Mouse (Mus musculus) forebrain, embryonic 16.5 days (tissue): ENCODE data around the gene Chd1. TPM values are rescaled to one million over a fixed set of nuclear protein-coding genes. Genes with fewer than 3 reads are reported as not detected.
A peak's percentile ranks its signal among the peaks of the same experiment; 100 is the strongest.

ENCODE experiments used
- ATAC-seq: fragments of 200-750 bp; cut with Nextera tagmentation; 2 replicates; pipeline ENCODE4 v1.8.0; 2017; ENCODE audit warnings: mild to moderate bottlenecking, moderate library complexity
- H3K27ac ChIP-seq: fragments of 300-500 bp; sonication (generic); 2 replicates; pipeline ENCODE4 v1.5.1; 2014; ENCODE audit warnings: low read length, control low read depth
- H3K27me3 ChIP-seq: fragments of 300-500 bp; sonication (generic); replicated peaks from 2 replicates; pipeline ENCODE4 v1.6.1; 2014; ENCODE audit warnings: low read length; ENCODE audit not compliant: control insufficient read depth, insufficient read depth
- H3K36me3 ChIP-seq: fragments of 300-500 bp; sonication (generic); 2 replicates; pipeline ENCODE4 v1.6.1; 2014; ENCODE audit not compliant: control insufficient read depth, insufficient read depth
- H3K4me1 ChIP-seq: fragments of 300-500 bp; sonication (generic); replicated peaks from 2 replicates; pipeline ENCODE4 v1.6.1; 2014; ENCODE audit warnings: low read length; ENCODE audit not compliant: control insufficient read depth, insufficient read depth
- H3K4me2 ChIP-seq: fragments of 300-500 bp; sonication (generic); 2 replicates; pipeline ENCODE4 v1.6.1; 2014; ENCODE audit warnings: mild to moderate bottlenecking, low read length, control low read depth
- H3K4me3 ChIP-seq: fragments of 300-500 bp; sonication (generic); replicated peaks from 2 replicates; pipeline ENCODE4 v1.5.1; 2014; ENCODE audit warnings: mild to moderate bottlenecking, low read length, control low read depth
- H3K9ac ChIP-seq: fragments of 300-500 bp; sonication (generic); replicated peaks from 2 replicates; pipeline ENCODE4 v1.6.1; 2014; ENCODE audit warnings: low read depth, low read length, control low read depth
- H3K9me3 ChIP-seq: fragments of 300-500 bp; sonication (generic); 2 replicates; pipeline ENCODE4 v1.6.1; 2016; ENCODE audit warnings: low read length; ENCODE audit not compliant: control insufficient read depth
- WGBS: fragments of 180-500 bp; shearing (Covaris S2); extraction: QIAGEN DNeasy Blood & Tissue Kit; methylation state at CpG from one replicate; pipeline ENCODE4 v1.1.7; 2014; 5-methylcytosine and 5-hydroxymethylcytosine counted together
- polyA plus RNA-seq: library from polyadenylated mRNA; unstranded; fragments of >200 nt; fragmentation: Nextera tagmentation; extraction: Ambion mirVana; gene quantifications from 2 replicates; pipeline ENCODE4 v1.2.1, GENCODE M21; 2015

Gene Chd1
- polyA plus RNA-seq, 1 experiment from 2014 or later: 15.5 TPM

- no peaks in the 10 kb centered on the region for H3K4me1 ChIP-seq
- no peaks in the 10 kb centered on the region for H3K9me3 ChIP-seq
- peaks cover 34% of the 10 kb centered on the region for H3K36me3 ChIP-seq
- H3K27ac ChIP-seq: no peak overlapping the region
- no peak overlapping the region for H3K4me3 ChIP-seq
- 80% methylated on average over 7 of the region's 7 CpGs for WGBS
- ATAC-seq: no peak
- H3K9ac ChIP-seq: no peak overlapping the region
- no peaks in the 10 kb centered on the region for H3K27me3 ChIP-seq
- H3K4me2 ChIP-seq: no peak overlapping the region
These were observed 64.4 kb downstream of the Chd1 start for GRCm38 (mm10) chr17:15769081-15769724.

GRCm38 (mm10) chr17:15773956-15774355 lies 69.2 kb downstream of the Chd1 start:
- no peak overlapping the region for H3K9ac ChIP-seq
- 84% methylated on average over 6 of the region's 6 CpGs for WGBS

GRCm38 (mm10) chr17:15774565-15775215 lies 69.9 kb downstream of the Chd1 start:
- no peak overlapping the region for H3K4me2 ChIP-seq
- H3K36me3 ChIP-seq: peaks cover 13% of the 10 kb centered on the region
- no peaks in the 10 kb centered on the region for H3K4me1 ChIP-seq
- H3K4me3 ChIP-seq: no peak overlapping the region
- no peaks in the 10 kb centered on the region for H3K27me3 ChIP-seq
- H3K9me3 ChIP-seq: no peaks in the 10 kb centered on the region
- ATAC-seq: no peak
- H3K9ac ChIP-seq: no peak overlapping the region
- H3K27ac ChIP-seq: no peak overlapping the region
- 76% methylated on average over 5 of the region's 5 CpGs for WGBS

More at GRCm38 (mm10) chr17:15773956-15774355, 69.2 kb downstream of the Chd1 start:
- ATAC-seq: no peak
- Histone ChIP-seq H3K27me3 (no peaks in the 10 kb centered on the region), H3K27ac (no peak overlapping the region), H3K4me3 (no peak overlapping the region), H3K4me1 (no peaks in the 10 kb centered on the region), H3K9me3 (no peaks in the 10 kb centered on the region), H3K36me3 (peaks cover 19% of the 10 kb centered on the region), H3K4me2 (no peak overlapping the region)

GRCm38 (mm10) chr17:15776349-15776748 lies 71.6 kb downstream of the Chd1 start:
- H3K4me2 ChIP-seq: no peak overlapping the region
- no peak overlapping the region for H3K4me3 ChIP-seq
- no peaks in the 10 kb centered on the region for H3K4me1 ChIP-seq
- H3K9me3 ChIP-seq: no peaks in the 10 kb centered on the region
- no peak overlapping the region for H3K27ac ChIP-seq
- 78% methylated on average over 5 of the region's 5 CpGs for WGBS
- ATAC-seq: no peak
- no peak overlapping the region for H3K9ac ChIP-seq
- no peaks in the 10 kb centered on the region for H3K36me3 ChIP-seq
- H3K27me3 ChIP-seq: no peaks in the 10 kb centered on the region

GRCm38 (mm10) chr17:15777979-15778378 lies 73.2 kb downstream of the Chd1 start:
- Histone ChIP-seq H3K27me3 (no peaks in the 10 kb centered on the region), H3K4me2 (no peak overlapping the region), H3K36me3 (no peaks in the 10 kb centered on the region), H3K9ac (no peak overlapping the region), H3K4me3 (no peak overlapping the region), H3K9me3 (no peaks in the 10 kb centered on the region), H3K27ac (no peak overlapping the region), H3K4me1 (no peaks in the 10 kb centered on the region)
- ATAC-seq: peak; percentile 18; the same call in 1 of the 2 replicates
- WGBS: 48% methylated on average over 6 of the region's 6 CpGs

GRCm38 (mm10) chr17:15787036-15787435 lies 82.3 kb downstream of the Chd1 start:
- WGBS: 38% methylated on average over 3 of the region's 3 CpGs
- Histone ChIP-seq H3K4me1 (no peaks in the 10 kb centered on the region), H3K9ac (no peak overlapping the region), H3K4me2 (no peak overlapping the region), H3K9me3 (no peaks in the 10 kb centered on the region), H3K36me3 (no peaks in the 10 kb centered on the region), H3K27ac (no peak overlapping the region), H3K4me3 (no peak overlapping the region), H3K27me3 (no peaks in the 10 kb centered on the region)
- peak; percentile 57; the same call in 1 of the 2 replicates for ATAC-seq

- no peak for ATAC-seq
- Histone ChIP-seq H3K9me3 (no peaks in the 10 kb centered on the region), H3K9ac (no peak overlapping the region), H3K27ac (no peak overlapping the region), H3K4me1 (no peaks in the 10 kb centered on the region), H3K27me3 (no peaks in the 10 kb centered on the region), H3K4me2 (no peak overlapping the region), H3K36me3 (no peaks in the 10 kb centered on the region), H3K4me3 (no peak overlapping the region)
- WGBS: 86% methylated on average over 8 of the region's 8 CpGs
These were observed 85.9 kb downstream of the Chd1 start for GRCm38 (mm10) chr17:15790716-15791115.

- Histone ChIP-seq H3K27me3 (no peaks in the 10 kb centered on the region), H3K9me3 (no peaks in the 10 kb centered on the region), H3K4me2 (no peak overlapping the region), H3K9ac (no peak overlapping the region), H3K36me3 (peaks cover 4% of the 10 kb centered on the region; the same call in 1 of the 2 replicates), H3K4me3 (no peak overlapping the region), H3K4me1 (no peaks in the 10 kb centered on the region), H3K27ac (no peak overlapping the region)
- no peak for ATAC-seq
- 80% methylated on average over 3 of the region's 3 CpGs for WGBS
These were observed 94.5 kb downstream of the Chd1 start for GRCm38 (mm10) chr17:15799195-15799793.

GRCm38 (mm10) chr17:15804008-15804812 lies 99.4 kb downstream of the Chd1 start:
- WGBS: 50% methylated on average over 15 of the region's 15 CpGs
- Histone ChIP-seq H3K36me3 (peaks cover 15% of the 10 kb centered on the region), H3K9ac (no peak overlapping the region), H3K27me3 (no peaks in the 10 kb centered on the region), H3K4me2 (no peak overlapping the region), H3K27ac (no peak overlapping the region), H3K4me1 (peaks cover 14% of the 10 kb centered on the region), H3K9me3 (no peaks in the 10 kb centered on the region), H3K4me3 (no peak overlapping the region)
- peak; percentile 49 for ATAC-seq
